In the genomic region with DNA sequence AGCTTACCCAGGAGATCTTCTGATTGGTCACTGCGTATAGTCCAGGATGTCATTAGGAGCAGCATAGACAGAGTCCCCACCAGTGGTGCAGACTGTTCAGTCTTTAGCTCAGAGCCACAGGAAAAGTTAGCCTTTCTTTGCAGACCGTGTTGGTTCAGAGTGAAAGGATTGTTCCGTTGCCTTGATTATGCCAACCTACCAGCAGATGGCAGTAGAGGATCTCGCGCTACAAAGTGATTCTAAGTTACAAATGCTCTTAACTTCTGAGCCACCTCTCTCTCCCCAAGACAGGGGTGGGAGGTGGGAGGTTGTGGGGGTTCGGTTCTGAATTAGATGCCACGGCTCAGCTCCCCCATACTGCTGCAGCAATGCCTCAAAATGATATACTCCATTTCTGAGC, we compare ENCODE assay signal across 8 mouse cellular contexts. TPM values are rescaled to one million over a fixed set of nuclear protein-coding genes. Genes with fewer than 3 reads are reported as not detected.
A peak's percentile ranks its signal among the peaks of the same experiment; 100 is the strongest.
DNase-seq lines count a peak whose midpoint lies in the region; ATAC-seq lines count a peak whose summit lies in the region.

No protein-coding gene starts in this region.

- H3K36me3 ChIP-seq in kidney, embryonic 16.5 days (ENCODE audit: insufficient read depth, low read length): no peaks in the 10 kb centered on the region
- H3K36me3 ChIP-seq in forebrain, embryonic 13.5 days (ENCODE audit: poor library complexity, severe bottlenecking): no peaks in the 10 kb centered on the region
- H3K36me3 ChIP-seq in hindbrain, embryonic 11.5 days (ENCODE audit: control insufficient read depth, insufficient read depth, low read length): no peaks in the 10 kb centered on the region
- H3K36me3 ChIP-seq in megakaryocyte, embryonic 14.5 days (replicated peaks; ENCODE audit: low read length): no peaks in the 10 kb centered on the region

- H3K4me3 ChIP-seq in kidney, embryonic 16.5 days (ENCODE audit: low read length): no peak overlapping the region
- no peak overlapping the region for H3K4me3 ChIP-seq in forebrain, embryonic 13.5 days
- no peak overlapping the region for H3K4me3 ChIP-seq in hindbrain, embryonic 11.5 days (ENCODE audit: low read depth, low read length)
- peak overlapping the region; percentile 55 for H3K4me3 ChIP-seq in megakaryocyte, embryonic 14.5 days (replicated peaks)

- no peak for ATAC-seq in kidney, embryonic 16.5 days (ENCODE audit: low FRiP score, low TSS enrichment)
- peak; percentile 53; the same call in 1 of the 2 replicates for ATAC-seq in forebrain, embryonic 13.5 days
- ATAC-seq in hindbrain, embryonic 11.5 days (ENCODE audit: low FRiP score): no peak

- no peak overlapping the region for H3K27ac ChIP-seq in kidney, embryonic 16.5 days (ENCODE audit: low read length)
- H3K27ac ChIP-seq in forebrain, embryonic 13.5 days: no peak overlapping the region
- no peak overlapping the region for H3K27ac ChIP-seq in hindbrain, embryonic 11.5 days (ENCODE audit: low read depth, low read length)

- H3K4me1 ChIP-seq in kidney, embryonic 16.5 days (ENCODE audit: insufficient read depth, low read length): no peaks in the 10 kb centered on the region
- H3K4me1 ChIP-seq in forebrain, embryonic 13.5 days: no peaks in the 10 kb centered on the region
- no peaks in the 10 kb centered on the region for H3K4me1 ChIP-seq in hindbrain, embryonic 11.5 days (replicated peaks; ENCODE audit: control insufficient read depth, insufficient read depth, low read length)
- H3K4me1 ChIP-seq in megakaryocyte, embryonic 14.5 days: peaks cover 21% of the 10 kb centered on the region; the same call in 1 of the 2 replicates

- no peak overlapping the region for H3K9ac ChIP-seq in kidney, embryonic 16.5 days (replicated peaks; ENCODE audit: low read length)
- no peak overlapping the region for H3K9ac ChIP-seq in forebrain, embryonic 13.5 days
- no peak overlapping the region for H3K9ac ChIP-seq in hindbrain, embryonic 11.5 days (ENCODE audit: low read depth, low read length)

- 4% methylated on average over 7 of the region's 7 CpGs for WGBS in kidney, embryonic 16.5 days
- WGBS in forebrain, embryonic 13.5 days: 7% methylated on average over 7 of the region's 7 CpGs
- WGBS in hindbrain, embryonic 11.5 days: 8% methylated on average over 7 of the region's 7 CpGs

- DNase-seq in kidney, adult 11 months: peak; percentile 32
- DNase-seq in c-Kit-negative CD71-positive TER-119-positive erythroid progenitor cells, embryonic 14.5 days (ENCODE audit: low read depth, low spot score): peak; percentile 12
- DNase-seq in hindbrain, embryonic 11.5 days (ENCODE audit: low spot score): peak; percentile 81
- peak; percentile 61 to 74 for DNase-seq in layer of hippocampus, postnatal 10 days (ENCODE audit: low spot score in 2 of 2)
- DNase-seq in skeletal muscle tissue, adult 2 months (ENCODE audit: low read depth, low spot score): peak; percentile 41

- no peaks in the 10 kb centered on the region for H3K9me3 ChIP-seq in kidney, embryonic 16.5 days (ENCODE audit: low read length)
- no peaks in the 10 kb centered on the region for H3K9me3 ChIP-seq in forebrain, embryonic 13.5 days (replicated peaks)
- H3K9me3 ChIP-seq in hindbrain, embryonic 11.5 days (ENCODE audit: control insufficient read depth, low read length): no peaks in the 10 kb centered on the region; the same call in 1 of the 2 replicates
- H3K9me3 ChIP-seq in megakaryocyte, embryonic 14.5 days: 0 out of 2 replicates have a peak, but pooled peaks cover 5% of the 10 kb centered on the region

- no peak overlapping the region for H3K4me2 ChIP-seq in kidney, embryonic 16.5 days (replicated peaks; ENCODE audit: low read depth, low read length)
- H3K4me2 ChIP-seq in forebrain, embryonic 13.5 days: no peak overlapping the region
- H3K4me2 ChIP-seq in hindbrain, embryonic 11.5 days (replicated peaks; ENCODE audit: low read depth, low read length): no peak overlapping the region

- no peaks in the 10 kb centered on the region for H3K27me3 ChIP-seq in kidney, embryonic 16.5 days (ENCODE audit: insufficient read depth, low read length)
- 0 out of 2 replicates have a peak, but pooled peaks cover 5% of the 10 kb centered on the region for H3K27me3 ChIP-seq in forebrain, embryonic 13.5 days
- no peaks in the 10 kb centered on the region for H3K27me3 ChIP-seq in hindbrain, embryonic 11.5 days (ENCODE audit: control insufficient read depth, insufficient read depth, low read length)
- peaks cover 35% of the 10 kb centered on the region for H3K27me3 ChIP-seq in megakaryocyte, embryonic 14.5 days (replicated peaks)

RNA-seq across cellular contexts. Expression of gene Inpp4a, which starts 27.2 kb away (rescaled TPM):
- 19.2 and 21.3 TPM in 2 replicates for polyA plus RNA-seq in kidney, embryonic 16.5 days (2015; fragmentation: Nextera tagmentation; extraction: Ambion mirVana)
- 35.1 and 40.2 TPM in 2 replicates for polyA plus RNA-seq in forebrain, embryonic 13.5 days (2015; fragmentation: Nextera tagmentation; extraction: Ambion mirVana)
- polyA plus RNA-seq in hindbrain, embryonic 11.5 days (2014; fragmentation: Nextera tagmentation; extraction: Ambion mirVana): 22.2 and 27.2 TPM in 2 replicates
- 100 to 1,000 TPM; 114 to 119 TPM for total RNA-seq in layer of hippocampus, postnatal 10 days (2021)
- polyA plus RNA-seq in megakaryocyte, embryonic 14.5 days (2012; ENCODE audit: insufficient read depth, low replicate concordance): 2.5 and 7.7 TPM in 2 replicates

RNA-seq across cellular contexts. Expression of gene Cnga3, which starts 58.2 kb away (rescaled TPM):
- 0.07 and 0.18 TPM in 2 replicates for polyA plus RNA-seq in kidney, embryonic 16.5 days (2015; fragmentation: Nextera tagmentation; extraction: Ambion mirVana)
- polyA plus RNA-seq in forebrain, embryonic 13.5 days (2015; fragmentation: Nextera tagmentation; extraction: Ambion mirVana): 0.06 and 0.09 TPM in 2 replicates
- not detected in 2 replicates for polyA plus RNA-seq in hindbrain, embryonic 11.5 days (2014; fragmentation: Nextera tagmentation; extraction: Ambion mirVana)
- total RNA-seq in layer of hippocampus, postnatal 10 days (2021): under 1 TPM; 0.56 to 0.89 TPM
- not detected in 2 replicates for polyA plus RNA-seq in megakaryocyte, embryonic 14.5 days (2012; ENCODE audit: insufficient read depth, low replicate concordance)

Comparison
In these comparisons a context has a peak if more than half of its experiments do, and no peak if none do; other contexts are left out.
1. DNase-seq: peak in every context shown above with its lines; median percentile 81 in hindbrain, embryonic 11.5 days; 68 in layer of hippocampus, postnatal 10 days; 41 in skeletal muscle tissue, adult 2 months; 32 in kidney, adult 11 months; 12 in c-Kit-negative CD71-positive TER-119-positive erythroid progenitor cells, embryonic 14.5 days.